ENCODE assay signal across 26 mouse cellular contexts in the genomic region with DNA sequence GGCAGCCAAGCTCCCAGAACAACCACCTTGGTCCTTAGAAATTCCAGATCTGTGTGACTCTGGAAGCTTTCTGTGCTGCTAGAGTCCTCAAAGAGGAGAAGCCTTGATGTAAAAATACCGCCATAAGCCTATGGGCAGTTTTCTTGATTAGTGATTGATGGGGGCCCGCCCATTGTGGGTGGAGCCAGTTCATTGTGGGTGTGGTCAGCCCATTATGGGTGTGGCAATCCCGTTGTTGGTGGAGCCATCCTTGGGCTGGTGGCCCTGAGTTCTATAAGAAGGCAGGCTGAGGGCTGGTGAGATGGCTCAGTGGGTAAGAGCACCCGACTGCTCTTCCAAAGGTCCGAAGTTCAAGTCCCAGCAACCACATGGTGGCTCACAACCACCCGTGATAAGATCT.
DNase-seq lines count a peak whose midpoint lies in the region; ATAC-seq and TF ChIP-seq lines count a peak whose summit lies in the region.
"Had no signal": no experiment of that assay in that cellular context is flagged by ENCODE, and none has a peak within 500 bp of the region (broad histone marks: within the 10 kb centered on the region; RNA-seq: fewer than 3 reads in every experiment).

No protein-coding gene starts in this region.

- in situ Hi-C loops in ES-E14 (cut with MboI; ENCODE audit: low sequenced_read_pairs in 2 of 2, unreplicated experiment in 2 of 2) = no loop called here

- 76% methylated on average over 6 of the region's 6 CpGs for whole genome bisulfite sequencing in hindbrain, embryonic 10.5 days
- 76% methylated on average over 6 of the region's 6 CpGs for WGBS in hindbrain, postnatal 0 days

- peak overlapping the region; percentile 62; the same call in 1 of the 2 replicates for H3K27ac ChIP-seq in hindbrain, embryonic 10.5 days
- H3K27ac ChIP-seq in hindbrain, postnatal 0 days = no peak overlapping the region
- no peak overlapping the region for H3K27ac ChIP-seq in ES-E14 (ENCODE audit: insufficient read depth, low read depth, low read length, poor library complexity, severe bottlenecking)
- H3K27ac ChIP-seq: embryonic facial prominence, embryonic 10.5 days; forebrain, embryonic 12.5 days; forebrain, embryonic 15.5 days; hindbrain, embryonic 13.5 days had no signal

- no peak for DNase-seq in hindbrain, embryonic 10.5 days (ENCODE audit: low spot score)
- no peak for DNase-seq in hindbrain, postnatal 0 days (ENCODE audit: low spot score)
- peak; percentile 48 for DNase-seq in ES-E14 (ENCODE audit: low read depth, low spot score)
- peak; percentile 9 for DNase-seq in c-Kit-negative CD71-positive TER-119-positive erythroid progenitor cells, embryonic 14.5 days (ENCODE audit: low read depth, low spot score)
- DNase-seq in layer of hippocampus, adult 8-10 months (ENCODE audit: low spot score in 2 of 2) = no peak
- DNase-seq in right cerebral cortex, postnatal 25 days = no peak
- DNase-seq: adrenal gland, postnatal 10 days; adrenal gland, postnatal 36 days; B cell, adult 2 months; cerebellum, adult 11-12 months; cerebellum, adult 8-10 months; cerebellum, postnatal 10 days; cerebellum, postnatal 36 days; embryo, embryonic 11 days; gastrocnemius, postnatal 14 days had no signal

- H3K4me2 ChIP-seq in hindbrain, postnatal 0 days (ENCODE audit: low read depth, low read length) = no peak overlapping the region
- H3K4me2 ChIP-seq: embryonic facial prominence, embryonic 13.5 days; forebrain, embryonic 12.5 days; forebrain, embryonic 15.5 days; heart, embryonic 11.5 days; hindbrain, embryonic 13.5 days had no signal

- no peak for ATAC-seq in hindbrain, postnatal 0 days
- ATAC-seq: forebrain, embryonic 15.5 days; hindbrain, embryonic 16.5 days; inflammation-experienced regulatory T-cells, adult 6 months; intestine, embryonic 16.5 days had no signal

- peaks cover 42% of the 10 kb centered on the region for H3K27me3 ChIP-seq in hindbrain, embryonic 10.5 days (ENCODE audit: insufficient read depth, poor library complexity, severe bottlenecking)
- no peaks in the 10 kb centered on the region for H3K27me3 ChIP-seq in hindbrain, postnatal 0 days (ENCODE audit: insufficient read depth, low read length)
- H3K27me3 ChIP-seq in E14TG2a.4 (ENCODE audit: insufficient read depth, low read length) = peaks cover 44% of the 10 kb centered on the region

- no peak overlapping the region for H3K9ac ChIP-seq in hindbrain, postnatal 0 days (replicated peaks; ENCODE audit: low read length)
- H3K9ac ChIP-seq in ES-E14 (ENCODE audit: insufficient read depth, low read depth, low read length, poor library complexity, severe bottlenecking) = no peak overlapping the region
- H3K9ac ChIP-seq: forebrain, embryonic 12.5 days; forebrain, embryonic 15.5 days; hindbrain, embryonic 13.5 days had no signal

- H3K9me3 ChIP-seq in hindbrain, embryonic 10.5 days = no peaks in the 10 kb centered on the region
- H3K9me3 ChIP-seq in hindbrain, postnatal 0 days (ENCODE audit: low read length) = no peaks in the 10 kb centered on the region
- no peaks in the 10 kb centered on the region for H3K9me3 ChIP-seq in E14TG2a.4 (ENCODE audit: low read length)
- H3K9me3 ChIP-seq in ES-E14 (ENCODE audit: control insufficient read depth, insufficient read depth, low read depth, low read length) = no peaks in the 10 kb centered on the region
- H3K9me3 ChIP-seq: embryonic facial prominence, embryonic 10.5 days; embryonic facial prominence, embryonic 13.5 days; forebrain, embryonic 12.5 days; forebrain, embryonic 15.5 days; hindbrain, embryonic 13.5 days had no signal

- H3K36me3 ChIP-seq in hindbrain, embryonic 10.5 days = no peaks in the 10 kb centered on the region
- H3K36me3 ChIP-seq in hindbrain, postnatal 0 days (ENCODE audit: insufficient read depth, low read length) = no peaks in the 10 kb centered on the region
- H3K36me3 ChIP-seq in E14TG2a.4 (ENCODE audit: insufficient read depth, low read length) = no peaks in the 10 kb centered on the region
- no peaks in the 10 kb centered on the region for H3K36me3 ChIP-seq in ES-E14 (ENCODE audit: control insufficient read depth, insufficient read depth, low read length, poor library complexity, severe bottlenecking)
- H3K36me3 ChIP-seq: embryonic facial prominence, embryonic 10.5 days; embryonic facial prominence, embryonic 13.5 days; forebrain, embryonic 12.5 days; forebrain, embryonic 15.5 days; hindbrain, embryonic 13.5 days had no signal

- TF ChIP-seq CTCF in hindbrain, postnatal 0 days (IDR thresholded peaks at IDR 0.05; ENCODE audit: low read depth) = no peak
- TF ChIP-seq CTCF in E14TG2a.4 (conservative IDR thresholded peaks at IDR 0.05; ENCODE audit: low read length) = no peak

- H3K4me1 ChIP-seq in hindbrain, embryonic 10.5 days (replicated peaks) = peaks cover 51% of the 10 kb centered on the region
- H3K4me1 ChIP-seq in hindbrain, postnatal 0 days (ENCODE audit: insufficient read depth, low read length) = no peaks in the 10 kb centered on the region
- H3K4me1 ChIP-seq in E14TG2a.4 (replicated peaks; ENCODE audit: low read depth, low read length) = peaks cover 30% of the 10 kb centered on the region
- H3K4me1 ChIP-seq in ES-E14 (ENCODE audit: control insufficient read depth in 2 of 2, insufficient read depth in 2 of 2, low read length in 2 of 2, poor library complexity in 1 of 2) = peaks cover 0 to 7% of the 10 kb centered on the region in 2 experiments; a peak in 1 of 4 replicates

- H3K4me3 ChIP-seq in hindbrain, embryonic 10.5 days = no peak overlapping the region
- H3K4me3 ChIP-seq in hindbrain, postnatal 0 days (ENCODE audit: low read length) = no peak overlapping the region
- H3K4me3 ChIP-seq in E14TG2a.4 (replicated peaks; ENCODE audit: low read length) (0 out of 2 replicates have a peak overlapping the region, but pooled peaks have one; percentile 13), ES-E14 (ENCODE audit: insufficient read depth in 1 of 2, low read depth in 1 of 2, low read length in 2 of 2, poor library complexity in 1 of 2, severe bottlenecking in 1 of 2) (no peak overlapping the region)
- H3K4me3 ChIP-seq: embryonic facial prominence, embryonic 10.5 days; embryonic facial prominence, embryonic 13.5 days; erythroblast, embryonic 14.5 days; forebrain, embryonic 12.5 days; forebrain, embryonic 15.5 days; hindbrain, embryonic 13.5 days had no signal

TF ChIP-seq in ES-E14, 5 proteins besides CTCF, POLR2A, EP300 and RAD21:
- TF ChIP-seq HCFC1 (IDR thresholded peaks at IDR 0.05; ENCODE audit: borderline replicate concordance, insufficient read depth, low read length) (no peak), ZC3H11A (IDR thresholded peaks at IDR 0.05; ENCODE audit: borderline replicate concordance, low read depth, low read length) (no peak)

Comparison
In these comparisons a context has a peak if more than half of its experiments do, and no peak if none do; other contexts are left out.
1. DNase-seq: peak in ES-E14 (single experiment) and c-Kit-negative CD71-positive TER-119-positive erythroid progenitor cells, embryonic 14.5 days (single experiment); none in hindbrain, embryonic 10.5 days (single experiment), hindbrain, postnatal 0 days (single experiment), layer of hippocampus, adult 8-10 months (0 of 2) and right cerebral cortex, postnatal 25 days (single experiment).